Mouse (Mus musculus) heart, postnatal 0 days (tissue): ENCODE results near the gene Sprn. TPM values are rescaled to one million over a fixed set of nuclear protein-coding genes. Genes with fewer than 3 reads are reported as not detected.
A peak's percentile ranks its signal among the peaks of the same experiment; 100 is the strongest.

ENCODE experiments used
- ATAC-seq: fragments of 200-750 bp; cut with Nextera tagmentation; 2 replicates; pipeline ENCODE4 v1.8.0; 2017; ENCODE audit warnings: low read depth, moderate number of reproducible peaks, moderate library complexity; ENCODE audit not compliant: insufficient read depth
- DNase-seq: peaks from one replicate; pipeline ENCODE4 v3.0.0-alpha.2; 2016; ENCODE audit warnings: low spot score
- H3K27ac ChIP-seq: fragments of 300-500 bp; sonication (generic); 2 replicates; pipeline ENCODE4 v1.5.1; 2014; ENCODE audit warnings: low read depth, mild to moderate bottlenecking
- H3K27me3 ChIP-seq: fragments of 300-500 bp; sonication (generic); 2 replicates; pipeline ENCODE4 v1.6.1; 2014; ENCODE audit warnings: low read length, mixed read lengths; ENCODE audit not compliant: control insufficient read depth, insufficient read depth
- H3K36me3 ChIP-seq: fragments of 300-500 bp; sonication (generic); replicated peaks from 2 replicates; pipeline ENCODE4 v1.6.1; 2014; ENCODE audit warnings: low read length, mixed read lengths; ENCODE audit not compliant: control insufficient read depth, insufficient read depth
- H3K4me1 ChIP-seq: fragments of 300-500 bp; sonication (generic); 2 replicates; pipeline ENCODE4 v1.6.1; 2014; ENCODE audit warnings: antibody characterized with exemption; ENCODE audit not compliant: control insufficient read depth, insufficient read depth
- H3K4me2 ChIP-seq: fragments of 300-500 bp; sonication (generic); 2 replicates; pipeline ENCODE4 v1.6.1; 2014; ENCODE audit warnings: low read depth, mild to moderate bottlenecking, low read length, moderate library complexity
- H3K4me3 ChIP-seq: fragments of 300-500 bp; sonication (generic); 2 replicates; pipeline ENCODE4 v1.5.1; 2014; ENCODE audit warnings: low read depth, low read length
- H3K9ac ChIP-seq: fragments of 300-500 bp; sonication (generic); replicated peaks from 2 replicates; pipeline ENCODE4 v1.6.1; 2014; ENCODE audit warnings: low read depth, low read length, mixed read lengths
- H3K9me3 ChIP-seq: fragments of 300-500 bp; sonication (generic); replicated peaks from 2 replicates; pipeline ENCODE4 v1.6.1; 2016; ENCODE audit warnings: low read length; ENCODE audit not compliant: control insufficient read depth
- CTCF ChIP-seq: IDR thresholded peaks from 2 replicates; pipeline ENCODE4 v1.5.1; 2016; ENCODE audit warnings: antibody characterized with exemption, control low read depth, low read depth
- EP300 ChIP-seq: IDR thresholded peaks from 2 replicates; pipeline ENCODE4 v1.6.1; 2016; ENCODE audit warnings: antibody characterized with exemption, low read depth
- WGBS: fragments of 180-500 bp; shearing (Covaris S2); extraction: QIAGEN DNeasy Blood & Tissue Kit; methylation state at CpG from one replicate; pipeline ENCODE4 v1.1.7; 2014; 5-methylcytosine and 5-hydroxymethylcytosine counted together
- polyA plus RNA-seq: library from polyadenylated mRNA; unstranded; fragments of >200 nt; fragmentation: Nextera tagmentation; extraction: Ambion mirVana; gene quantifications from 2 replicates; pipeline ENCODE4 v1.2.1, GENCODE M21; 2015
- total RNA-seq: library from RNA; depleted of rRNA; stranded (reverse); fragments of >200 nt; gene quantifications from 2 replicates; pipeline ENCODE4 v1.2.3, GENCODE M21; 2014; ENCODE audit warnings: low replicate concordance

The Sprn gene
- total and polyA plus RNA-seq, 2 experiments from 2014 or later: 0.16 to 0.61 TPM

GRCm38 (mm10) chr7:140121338-140121910 lies 33.3 kb downstream of the Sprn start:
- H3K27ac ChIP-seq: no peak overlapping the region
- no peak overlapping the region for H3K4me3 ChIP-seq
- H3K27me3 ChIP-seq: no peaks in the 10 kb centered on the region
- H3K36me3 ChIP-seq: no peaks in the 10 kb centered on the region
- no peak for TF ChIP-seq EP300
- no peak for TF ChIP-seq CTCF
- H3K9ac ChIP-seq: no peak overlapping the region
- DNase-seq: no peak
- no peak overlapping the region for H3K4me2 ChIP-seq
- H3K4me1 ChIP-seq: peaks cover 10% of the 10 kb centered on the region; the same call in 1 of the 2 replicates
- no peak for ATAC-seq
- 68% methylated on average over 13 of the region's 13 CpGs for WGBS
- no peaks in the 10 kb centered on the region for H3K9me3 ChIP-seq

- Histone ChIP-seq H3K9me3 (no peaks in the 10 kb centered on the region), H3K4me2 (no peak overlapping the region), H3K4me3 (no peak overlapping the region), H3K27ac (no peak overlapping the region), H3K27me3 (no peaks in the 10 kb centered on the region), H3K4me1 (peaks cover 10% of the 10 kb centered on the region; the same call in 1 of the 2 replicates), H3K36me3 (no peaks in the 10 kb centered on the region), H3K9ac (no peak overlapping the region)
- WGBS: 79% methylated on average over 2 of the region's 2 CpGs
- TF ChIP-seq CTCF (no peak), EP300 (no peak)
- DNase-seq (no peak), ATAC-seq (no peak)
Measured at GRCm38 (mm10) chr7:140120484-140120883, 34.2 kb downstream of the Sprn start.

GRCm38 (mm10) chr7:140116329-140117054 lies 38.2 kb downstream of the Sprn start, which contains the start of gene Echs1:
Echs1 (minus strand) TSS chr7:140116476.
- no peaks in the 10 kb centered on the region for H3K27me3 ChIP-seq
- H3K4me2 ChIP-seq: peak within 1 kb of the TSS; percentile 68
- peak within 1 kb of the TSS; percentile 60 for H3K9ac ChIP-seq
- peaks cover 4% of the 10 kb centered on the region; the same call in 1 of the 2 replicates for H3K4me1 ChIP-seq
- 0 out of 2 replicates have a peak, but pooled peaks have one; percentile 19 for TF ChIP-seq EP300
- TF ChIP-seq CTCF: no peak
- WGBS: 3% methylated on average over 28 of the region's 28 CpGs
- no peaks in the 10 kb centered on the region for H3K9me3 ChIP-seq
- DNase-seq (peak; percentile 95), ATAC-seq (peak; percentile 96)
- peak within 1 kb of the TSS; percentile 92 for H3K27ac ChIP-seq
- H3K4me3 ChIP-seq: peak within 1 kb of the TSS; percentile 71
- H3K36me3 ChIP-seq: peaks cover 16% of the 10 kb centered on the region

- TF ChIP-seq CTCF: no peak
- TF ChIP-seq EP300: 0 out of 2 replicates have a peak, but pooled peaks have one; percentile 4
- H3K27me3 ChIP-seq: no peaks in the 10 kb centered on the region
Measured at GRCm38 (mm10) chr7:140115583-140116328, 38.9 kb downstream of the Sprn start, which contains the start of gene Paox. Paox (plus strand) TSS chr7:140115799.

GRCm38 (mm10) chr7:140111943-140112342 lies 42.7 kb downstream of the Sprn start:
- H3K36me3 ChIP-seq: peaks cover 59% of the 10 kb centered on the region
- no peaks in the 10 kb centered on the region for H3K9me3 ChIP-seq
- H3K4me2 ChIP-seq: no peak overlapping the region
- H3K27ac ChIP-seq: no peak overlapping the region
- H3K4me3 ChIP-seq: no peak overlapping the region
- no peak for DNase-seq
- peaks cover 1% of the 10 kb centered on the region; the same call in 1 of the 2 replicates for H3K4me1 ChIP-seq
- no peak for ATAC-seq
- TF ChIP-seq EP300: no peak
- TF ChIP-seq CTCF: no peak
- H3K27me3 ChIP-seq: no peaks in the 10 kb centered on the region
- H3K9ac ChIP-seq: no peak overlapping the region
- 52% methylated on average over 3 of the region's 3 CpGs for WGBS

More at GRCm38 (mm10) chr7:140115583-140116328, 38.9 kb downstream of the Sprn start, which contains the start of gene Paox:
- under 1% methylated on average over 23 of the region's 23 CpGs for WGBS
- Histone ChIP-seq H3K9ac (peak within 1 kb of the TSS; percentile 60), H3K4me3 (peak within 1 kb of the TSS; percentile 71), H3K4me1 (peaks cover 4% of the 10 kb centered on the region; the same call in 1 of the 2 replicates), H3K4me2 (peak within 1 kb of the TSS; percentile 68), H3K9me3 (no peaks in the 10 kb centered on the region), H3K36me3 (peaks cover 22% of the 10 kb centered on the region), H3K27ac (peak within 1 kb of the TSS; percentile 92)
- DNase-seq (peak; percentile 84), ATAC-seq (peak; percentile 75)
